Mouse (Mus musculus) hindbrain, embryonic 13.5 days (tissue): ENCODE results near the gene 4933416C03Rik. TPM values are rescaled to one million over a fixed set of nuclear protein-coding genes. Genes with fewer than 3 reads are reported as not detected.

ENCODE experiments used
- polyA plus RNA-seq: library from polyadenylated mRNA; unstranded; fragments of >200 nt; fragmentation: Nextera tagmentation; extraction: Ambion mirVana; gene quantifications from 2 replicates; pipeline ENCODE4 v1.2.1, GENCODE M21; 2015

Gene 4933416C03Rik
- polyA plus RNA-seq, 1 experiment from 2014 or later = not detected

Other genes with a start within 250 kb of the 4933416C03Rik start
- gene Ptprr, start 95.7 kb downstream of the 4933416C03Rik start, polyA plus RNA-seq = 15.0 and 15.2 TPM in 2 replicates
- 3.0 and 3.4 TPM in 2 replicates for gene Ptprb, start 161.6 kb upstream of the 4933416C03Rik start, polyA plus RNA-seq